Mouse (Mus musculus) G1E (cell line): Measurements from ENCODE around the gene Dnajc6.

Experiments
- CTCF ChIP-seq: IDR thresholded peaks from 2 replicates; pipeline ENCODE4 v1.5.1; 2012; ENCODE audit warnings: low read depth, low read length, inconsistent platforms, mixed read lengths
- GATA1 ChIP-seq: IDR thresholded peaks from 2 replicates; pipeline ENCODE4 v1.6.1; 2012; ENCODE audit warnings: borderline replicate concordance, low read length, inconsistent platforms, mixed read lengths
- GATA2 ChIP-seq: IDR thresholded peaks from 2 replicates; pipeline ENCODE4 v1.6.1; 2012; ENCODE audit warnings: low read depth, low read length, inconsistent platforms, borderline replicate concordance
- POLR2AphosphoS5 ChIP-seq: IDR thresholded peaks from 2 replicates; pipeline ENCODE4 v1.6.1; 2012; ENCODE audit warnings: low read depth, low read length, inconsistent platforms; ENCODE audit not compliant: insufficient replicate concordance
- TAL1 ChIP-seq: conservative IDR thresholded peaks from 2 replicates; pipeline ENCODE4 v1.6.1; 2012; ENCODE audit warnings: low read depth, low read length, inconsistent platforms, mixed read lengths

- no peak for TF ChIP-seq CTCF
- TF ChIP-seq TAL1 = no peak
- no peak for TF ChIP-seq POLR2AphosphoS5
- TF ChIP-seq GATA1 = no peak
- no peak for TF ChIP-seq GATA2
Measured at GRCm38 (mm10) chr4:101640631-101641030, 144.2 kb downstream of the Dnajc6 start.
